Mouse (Mus musculus): ENCODE results near the gene Myom1.

DNA sequence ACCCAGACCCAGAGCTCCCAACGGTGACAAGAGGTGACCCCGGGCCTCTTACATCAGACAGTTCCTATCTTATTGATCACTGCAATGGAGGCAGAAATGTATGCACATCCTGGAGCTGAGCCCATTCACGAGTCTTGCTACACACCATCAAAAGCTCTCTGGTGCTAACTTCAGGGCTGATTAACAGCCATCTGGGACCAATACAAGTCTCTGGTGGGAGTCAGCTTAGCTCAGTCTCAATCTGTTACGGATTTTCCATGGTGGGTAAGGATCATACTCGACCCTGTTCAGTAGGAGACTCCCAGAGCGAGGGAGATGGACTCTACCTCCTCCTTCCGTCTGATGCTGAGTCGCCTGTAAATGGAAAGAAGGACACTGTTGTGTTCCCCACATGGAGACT lies 157.3 kb downstream of the Myom1 start:
- TF ChIP-seq CTCF (IDR thresholded peaks at IDR 0.05; ENCODE audit: control insufficient read depth, insufficient read depth, insufficient replicate concordance, low read depth, low read length) (no peak), POLR2A (IDR thresholded peaks at IDR 0.05; ENCODE audit: control insufficient read depth, low read depth, low read length) (no peak)
